Mouse (Mus musculus) heart, adult 2 months (tissue): Measurements from ENCODE around the gene Il33.

Source experiments
- CTCF ChIP-seq: fragments of 200-600 bp; IDR thresholded peaks from 2 replicates; pipeline ENCODE4 v1.8.1; 2022; ENCODE audit warnings: antibody characterized with exemption, mild to moderate bottlenecking, moderate library complexity
- EP300 ChIP-seq: fragments of 200-500 bp; IDR thresholded peaks from 2 replicates; pipeline ENCODE4 v1.6.1; 2011; ENCODE audit warnings: low read depth, low read length, control low read depth; ENCODE audit not compliant: insufficient read depth
- POLR2A ChIP-seq: fragments of 200-500 bp; IDR thresholded peaks from 2 replicates; pipeline ENCODE4 v1.6.1; 2011; ENCODE audit warnings: mild to moderate bottlenecking, low read depth, low read length, control low read depth; ENCODE audit not compliant: insufficient read depth

GRCm38 (mm10) chr19:29892786-29893185 lies 32.1 kb upstream of the Il33 start:
- TF ChIP-seq CTCF (no peak), POLR2A (no peak), EP300 (no peak)
